Mouse (Mus musculus): Measurements from ENCODE around the gene Maf.

- TF ChIP-seq TAL1 (IDR thresholded peaks at IDR 0.05; ENCODE audit: low read length) (no peak), GATA1 (IDR thresholded peaks at IDR 0.05; ENCODE audit: low read length) (no peak)
These were observed 11.0 kb upstream of the Maf start for GRCm38 (mm10) chr8:115718621-115719020.

Measured in erythroblast, embryonic 14.5 days (primary cell).